Mouse (Mus musculus): ENCODE data around the gene Ccl25. TPM values are rescaled to one million over a fixed set of nuclear protein-coding genes. Genes with fewer than 3 reads are reported as not detected.
"Not testable (repeated sequence)": the region's sequence is repeated elsewhere in the genome, so short reads cannot be mapped to it uniquely, and the experiment has no call there.

The Ccl25 gene
- total and polyA plus RNA-seq, 2 experiments from 2014 or later, result 5.9 to 17.9 TPM

GRCm38 (mm10) chr8:4368470-4368869 is 43.5 kb downstream of the Ccl25 start:
- H3K4me1 ChIP-seq (ENCODE audit: insufficient read depth, low read length), result no peaks in the 10 kb centered on the region
- DNase-seq (ENCODE audit: low spot score) (no peak), ATAC-seq (no peak)
- H3K4me3 ChIP-seq (ENCODE audit: low read length), result no peak overlapping the region
- H3K27me3 ChIP-seq (ENCODE audit: insufficient read depth, low read length), result no peaks in the 10 kb centered on the region
- no peaks in the 10 kb centered on the region for H3K9me3 ChIP-seq (ENCODE audit: low read length)
- no peak overlapping the region for H3K4me2 ChIP-seq (ENCODE audit: low read depth, low read length)
- H3K36me3 ChIP-seq (ENCODE audit: insufficient read depth, low read length), result no peaks in the 10 kb centered on the region
- 93% methylated on average over 4 of the region's 4 CpGs for WGBS
- no peak overlapping the region for H3K27ac ChIP-seq
- H3K9ac ChIP-seq (replicated peaks; ENCODE audit: low read length), result no peak overlapping the region
- TF ChIP-seq CTCF (IDR thresholded peaks at IDR 0.05; ENCODE audit: low read depth), result no peak

- WGBS, result 26% methylated on average over 2 of the region's 2 CpGs
- DNase-seq (ENCODE audit: low spot score), result peak; percentile 51
- peak; percentile 51 for TF ChIP-seq CTCF (IDR thresholded peaks at IDR 0.05; ENCODE audit: low read depth)
- no peak overlapping the region for H3K4me2 ChIP-seq (ENCODE audit: low read depth, low read length)
- H3K9ac ChIP-seq (replicated peaks; ENCODE audit: low read length), result no peak overlapping the region
- H3K4me3 ChIP-seq (ENCODE audit: low read length), result no peak overlapping the region
- no peaks in the 10 kb centered on the region for H3K4me1 ChIP-seq (ENCODE audit: insufficient read depth, low read length)
- no peaks in the 10 kb centered on the region for H3K27me3 ChIP-seq (ENCODE audit: insufficient read depth, low read length)
- H3K27ac ChIP-seq, result no peak overlapping the region
- ATAC-seq, result peak; percentile 80
- no peaks in the 10 kb centered on the region for H3K9me3 ChIP-seq (ENCODE audit: low read length)
- no peaks in the 10 kb centered on the region for H3K36me3 ChIP-seq (ENCODE audit: insufficient read depth, low read length)
These were observed 45.1 kb downstream of the Ccl25 start for GRCm38 (mm10) chr8:4370078-4370477.

- no peaks in the 10 kb centered on the region for H3K4me1 ChIP-seq (ENCODE audit: insufficient read depth, low read length)
- DNase-seq (ENCODE audit: low spot score), result peak; percentile 7
- no peaks in the 10 kb centered on the region for H3K9me3 ChIP-seq (ENCODE audit: low read length)
- 68% methylated on average over 2 of the region's 2 CpGs for WGBS
- H3K27ac ChIP-seq, result no peak overlapping the region
- H3K36me3 ChIP-seq (ENCODE audit: insufficient read depth, low read length), result no peaks in the 10 kb centered on the region
- H3K4me3 ChIP-seq (ENCODE audit: low read length), result no peak overlapping the region
- H3K4me2 ChIP-seq (ENCODE audit: low read depth, low read length), result no peak overlapping the region
- no peaks in the 10 kb centered on the region for H3K27me3 ChIP-seq (ENCODE audit: insufficient read depth, low read length)
- no peak for ATAC-seq
- no peak overlapping the region for H3K9ac ChIP-seq (replicated peaks; ENCODE audit: low read length)
- peak; percentile 38 for TF ChIP-seq CTCF (IDR thresholded peaks at IDR 0.05; ENCODE audit: low read depth)
These were observed 47.6 kb downstream of the Ccl25 start for GRCm38 (mm10) chr8:4372657-4373056.

GRCm38 (mm10) chr8:4401442-4401841 is 76.4 kb downstream of the Ccl25 start:
- TF ChIP-seq CTCF (IDR thresholded peaks at IDR 0.05; ENCODE audit: low read depth), result no peak
- ATAC-seq (no peak), DNase-seq (ENCODE audit: low spot score) (no peak)
- Histone ChIP-seq H3K4me3 (ENCODE audit: low read length) (no peak overlapping the region), H3K27ac (no peak overlapping the region), H3K4me2 (ENCODE audit: low read depth, low read length) (no peak overlapping the region), H3K36me3 (ENCODE audit: insufficient read depth, low read length) (no peaks in the 10 kb centered on the region), H3K9me3 (ENCODE audit: low read length) (no peaks in the 10 kb centered on the region), H3K27me3 (ENCODE audit: insufficient read depth, low read length) (no peaks in the 10 kb centered on the region), H3K9ac (replicated peaks; ENCODE audit: low read length) (no peak overlapping the region), H3K4me1 (ENCODE audit: insufficient read depth, low read length) (no peaks in the 10 kb centered on the region)
- 92% methylated on average over 2 of the region's 2 CpGs for WGBS

- DNase-seq (ENCODE audit: low spot score) (peak; percentile 12), ATAC-seq (peak; percentile 46; the same call in 1 of the 2 replicates)
- no peaks in the 10 kb centered on the region for H3K4me1 ChIP-seq (ENCODE audit: insufficient read depth, low read length)
- peak overlapping the region; percentile 37; the same call in 1 of the 2 replicates for H3K9ac ChIP-seq (replicated peaks; ENCODE audit: low read length)
- H3K27ac ChIP-seq, result no peak overlapping the region
- H3K9me3 ChIP-seq (ENCODE audit: low read length), result no peaks in the 10 kb centered on the region
- H3K4me2 ChIP-seq (ENCODE audit: low read depth, low read length), result peak overlapping the region; percentile 64
- 45% methylated on average over 19 of the region's 19 CpGs for WGBS
- H3K4me3 ChIP-seq (ENCODE audit: low read length), result peak overlapping the region; percentile 35
- H3K36me3 ChIP-seq (ENCODE audit: insufficient read depth, low read length), result no peaks in the 10 kb centered on the region
- TF ChIP-seq CTCF (IDR thresholded peaks at IDR 0.05; ENCODE audit: low read depth), result no peak
- H3K27me3 ChIP-seq (ENCODE audit: insufficient read depth, low read length), result no peaks in the 10 kb centered on the region
These were observed 79.2 kb downstream of the Ccl25 start for GRCm38 (mm10) chr8:4403960-4404879.

- Histone ChIP-seq H3K27ac (no peak overlapping the region), H3K9me3 (ENCODE audit: low read length) (no peaks in the 10 kb centered on the region), H3K27me3 (ENCODE audit: insufficient read depth, low read length) (no peaks in the 10 kb centered on the region), H3K9ac (replicated peaks; ENCODE audit: low read length) (peak overlapping the region; percentile 37; the same call in 1 of the 2 replicates), H3K4me1 (ENCODE audit: insufficient read depth, low read length) (no peaks in the 10 kb centered on the region), H3K4me2 (ENCODE audit: low read depth, low read length) (peak overlapping the region; percentile 64), H3K4me3 (ENCODE audit: low read length) (peak overlapping the region; percentile 35), H3K36me3 (ENCODE audit: insufficient read depth, low read length) (no peaks in the 10 kb centered on the region)
- TF ChIP-seq CTCF (IDR thresholded peaks at IDR 0.05; ENCODE audit: low read depth), result no peak
- DNase-seq (ENCODE audit: low spot score), result no peak
- peak; percentile 52; the same call in 1 of the 2 replicates for ATAC-seq
- WGBS, result 14% methylated on average over 16 of the region's 16 CpGs
These were observed 79.9 kb downstream of the Ccl25 start for GRCm38 (mm10) chr8:4404880-4405261.

GRCm38 (mm10) chr8:4408425-4408824 is 83.4 kb downstream of the Ccl25 start:
- H3K27me3 ChIP-seq (ENCODE audit: insufficient read depth, low read length); H3K9me3 ChIP-seq (ENCODE audit: low read length); H3K36me3 ChIP-seq (ENCODE audit: insufficient read depth, low read length); ATAC-seq; H3K27ac ChIP-seq; H3K9ac ChIP-seq (replicated peaks; ENCODE audit: low read length); H3K4me1 ChIP-seq (ENCODE audit: insufficient read depth, low read length); DNase-seq (ENCODE audit: low spot score); H3K4me2 ChIP-seq (ENCODE audit: low read depth, low read length); H3K4me3 ChIP-seq (ENCODE audit: low read length): not testable (repeated sequence)
- WGBS, result 80% methylated on average over 6 of the region's 6 CpGs

Other genes starting within 250 kb of the Ccl25 start
- 0.40 TPM in 1 of 2 replicates, not detected in the other for gene Cd209f, start 219.4 kb upstream of the Ccl25 start, total RNA-seq (2014; rRNA removed)
- 0.35 and 1.3 TPM in 2 replicates for gene Cd209f, start 219.4 kb upstream of the Ccl25 start, polyA plus RNA-seq (2015; fragmentation: Nextera tagmentation; extraction: Ambion mirVana)
- not detected in 2 replicates for gene Cd209g, start 191.1 kb upstream of the Ccl25 start, total RNA-seq (2014; rRNA removed)
- gene Cd209g, start 191.1 kb upstream of the Ccl25 start, polyA plus RNA-seq (2015; fragmentation: Nextera tagmentation; extraction: Ambion mirVana), result 0.04 and 0.19 TPM in 2 replicates
- 221 and 229 TPM in 2 replicates for gene Evi5l, start 158.6 kb upstream of the Ccl25 start, total RNA-seq (2014; rRNA removed)
- 92.0 and 98.3 TPM in 2 replicates for gene Evi5l, start 158.6 kb upstream of the Ccl25 start, polyA plus RNA-seq (2015; fragmentation: Nextera tagmentation; extraction: Ambion mirVana)
- 11.5 and 32.4 TPM in 2 replicates for gene Prr36, start 107.8 kb upstream of the Ccl25 start, total RNA-seq (2014; rRNA removed)
- 21.3 and 24.8 TPM in 2 replicates for gene Prr36, start 107.8 kb upstream of the Ccl25 start, polyA plus RNA-seq (2015; fragmentation: Nextera tagmentation; extraction: Ambion mirVana)
- gene Lrrc8e, start 98.4 kb upstream of the Ccl25 start, total RNA-seq (2014; rRNA removed), result not detected in 2 replicates
- gene Lrrc8e, start 98.4 kb upstream of the Ccl25 start, polyA plus RNA-seq (2015; fragmentation: Nextera tagmentation; extraction: Ambion mirVana), result not detected in 2 replicates
- 30.8 and 39.7 TPM in 2 replicates for gene Map2k7, start 86.5 kb upstream of the Ccl25 start, total RNA-seq (2014; rRNA removed)
- gene Map2k7, start 86.5 kb upstream of the Ccl25 start, polyA plus RNA-seq (2015; fragmentation: Nextera tagmentation; extraction: Ambion mirVana), result 24.7 and 27.7 TPM in 2 replicates
- gene Gm49320, start 86.3 kb upstream of the Ccl25 start, total RNA-seq (2014; rRNA removed), result not detected in 2 replicates
- gene Gm49320, start 86.3 kb upstream of the Ccl25 start, polyA plus RNA-seq (2015; fragmentation: Nextera tagmentation; extraction: Ambion mirVana), result 0.25 and 0.74 TPM in 2 replicates
- gene Tgfbr3l, start 77.0 kb upstream of the Ccl25 start, total RNA-seq (2014; rRNA removed), result 9.0 and 15.5 TPM in 2 replicates
- 3.7 TPM in 2 replicates for gene Tgfbr3l, start 77.0 kb upstream of the Ccl25 start, polyA plus RNA-seq (2015; fragmentation: Nextera tagmentation; extraction: Ambion mirVana)
- 89.6 and 91.3 TPM in 2 replicates for gene Snapc2, start 72.1 kb upstream of the Ccl25 start, total RNA-seq (2014; rRNA removed)
- gene Snapc2, start 72.1 kb upstream of the Ccl25 start, polyA plus RNA-seq (2015; fragmentation: Nextera tagmentation; extraction: Ambion mirVana), result 63.4 and 65.3 TPM in 2 replicates
- 99.4 and 109 TPM in 2 replicates for gene Ctxn1, start 65.9 kb upstream of the Ccl25 start, total RNA-seq (2014; rRNA removed)
- 224 and 240 TPM in 2 replicates for gene Ctxn1, start 65.9 kb upstream of the Ccl25 start, polyA plus RNA-seq (2015; fragmentation: Nextera tagmentation; extraction: Ambion mirVana)
- 45.7 and 64.8 TPM in 2 replicates for gene Timm44, start 49.3 kb upstream of the Ccl25 start, total RNA-seq (2014; rRNA removed)
- 46.7 and 50.0 TPM in 2 replicates for gene Timm44, start 49.3 kb upstream of the Ccl25 start, polyA plus RNA-seq (2015; fragmentation: Nextera tagmentation; extraction: Ambion mirVana)
- gene Elavl1, start 203 bp downstream of the Ccl25 start, total RNA-seq (2014; rRNA removed), result 56.2 and 61.0 TPM in 2 replicates
- gene Elavl1, start 203 bp downstream of the Ccl25 start, polyA plus RNA-seq (2015; fragmentation: Nextera tagmentation; extraction: Ambion mirVana), result 64.6 and 68.4 TPM in 2 replicates
- 45.3 and 63.0 TPM in 2 replicates for gene Cers4, start 167.8 kb downstream of the Ccl25 start, total RNA-seq (2014; rRNA removed)
- gene Cers4, start 167.8 kb downstream of the Ccl25 start, polyA plus RNA-seq (2015; fragmentation: Nextera tagmentation; extraction: Ambion mirVana), result 50.9 and 52.4 TPM in 2 replicates

Data from hindbrain, postnatal 0 days (tissue).